Mouse (Mus musculus): ENCODE data around the gene Nol9. TPM values are rescaled to one million over a fixed set of nuclear protein-coding genes. Genes with fewer than 3 reads are reported as not detected.

The Nol9 gene
- polyA plus RNA-seq (2015; fragmentation: Nextera tagmentation; extraction: Ambion mirVana) = 8.0 and 8.5 TPM in 2 replicates

- no peaks in the 10 kb centered on the region for H3K27me3 ChIP-seq (ENCODE audit: insufficient read depth, low read length)
- peak; percentile 93 for ATAC-seq
- no peaks in the 10 kb centered on the region for H3K9me3 ChIP-seq (ENCODE audit: low read length)
- under 1% methylated on average over 46 of the region's 86 CpGs for WGBS (ENCODE audit: insufficient replicate concordance)
- peak; percentile 96 for DNase-seq
- H3K4me1 ChIP-seq (ENCODE audit: insufficient read depth) = peaks cover 11% of the 10 kb centered on the region
- peak within 1 kb of the TSS; percentile 100 for H3K4me2 ChIP-seq (ENCODE audit: low read depth, low read length)
- TF ChIP-seq CTCF (IDR thresholded peaks at IDR 0.05; ENCODE audit: low read depth) (peak; percentile 99), EP300 (IDR thresholded peaks at IDR 0.05; ENCODE audit: low read depth) (peak; percentile 73; the same call in 1 of the 2 replicates)
- peak within 1 kb of the TSS; percentile 91 for H3K4me3 ChIP-seq (ENCODE audit: low read depth, low read length)
- H3K9ac ChIP-seq (replicated peaks) = peak within 1 kb of the TSS; percentile 90
- peak within 1 kb of the TSS; percentile 52 for H3K27ac ChIP-seq (ENCODE audit: low read depth)
- peaks cover 31% of the 10 kb centered on the region for H3K36me3 ChIP-seq (replicated peaks; ENCODE audit: insufficient read depth, low read length)
Observed at GRCm38 (mm10) chr4:152038985-152039830, at the start of gene Nol9. TSS of gene Nol9 (plus strand) at chr4:152039321.

- Histone ChIP-seq H3K27me3 (ENCODE audit: insufficient read depth, low read length) (peaks cover 5% of the 10 kb centered on the region), H3K9me3 (ENCODE audit: low read length) (no peaks in the 10 kb centered on the region), H3K9ac (replicated peaks) (no peak overlapping the region), H3K4me3 (ENCODE audit: low read depth, low read length) (no peak overlapping the region), H3K4me1 (ENCODE audit: insufficient read depth) (peaks cover 23% of the 10 kb centered on the region), H3K36me3 (replicated peaks; ENCODE audit: insufficient read depth, low read length) (peaks cover 14% of the 10 kb centered on the region), H3K4me2 (ENCODE audit: low read depth, low read length) (no peak overlapping the region), H3K27ac (ENCODE audit: low read depth) (no peak overlapping the region)
- ATAC-seq (no peak), DNase-seq (no peak)
- WGBS (ENCODE audit: insufficient replicate concordance) = 87% methylated on average over 9 of the region's 9 CpGs
- TF ChIP-seq CTCF (IDR thresholded peaks at IDR 0.05; ENCODE audit: low read depth) (no peak), EP300 (IDR thresholded peaks at IDR 0.05; ENCODE audit: low read depth) (no peak)
Observed at GRCm38 (mm10) chr4:151992091-151992490, 47.0 kb upstream of the Nol9 start.

- H3K27me3 ChIP-seq (ENCODE audit: insufficient read depth, low read length) = peaks cover 5% of the 10 kb centered on the region
- no peak overlapping the region for H3K27ac ChIP-seq (ENCODE audit: low read depth)
- no peak overlapping the region for H3K4me2 ChIP-seq (ENCODE audit: low read depth, low read length)
- no peaks in the 10 kb centered on the region for H3K9me3 ChIP-seq (ENCODE audit: low read length)
- DNase-seq = no peak
- H3K36me3 ChIP-seq (replicated peaks; ENCODE audit: insufficient read depth, low read length) = peaks cover 14% of the 10 kb centered on the region
- TF ChIP-seq CTCF (IDR thresholded peaks at IDR 0.05; ENCODE audit: low read depth) (no peak), EP300 (IDR thresholded peaks at IDR 0.05; ENCODE audit: low read depth) (no peak)
- no peak overlapping the region for H3K4me3 ChIP-seq (ENCODE audit: low read depth, low read length)
- ATAC-seq = no peak
- no peak overlapping the region for H3K9ac ChIP-seq (replicated peaks)
- peaks cover 27% of the 10 kb centered on the region for H3K4me1 ChIP-seq (ENCODE audit: insufficient read depth)
- 70% methylated on average over 6 of the region's 6 CpGs for WGBS (ENCODE audit: insufficient replicate concordance)
Observed at GRCm38 (mm10) chr4:151993035-151993434, 46.1 kb upstream of the Nol9 start.

- Histone ChIP-seq H3K9me3 (ENCODE audit: low read length) (no peaks in the 10 kb centered on the region), H3K4me1 (ENCODE audit: insufficient read depth) (peaks cover 17% of the 10 kb centered on the region), H3K4me3 (ENCODE audit: low read depth, low read length) (peak overlapping the region; percentile 97), H3K27ac (ENCODE audit: low read depth) (peak overlapping the region; percentile 78; the same call in 1 of the 2 replicates), H3K27me3 (ENCODE audit: insufficient read depth, low read length) (peaks cover 5% of the 10 kb centered on the region), H3K9ac (replicated peaks) (peak overlapping the region; percentile 95), H3K4me2 (ENCODE audit: low read depth, low read length) (peak overlapping the region; percentile 100), H3K36me3 (replicated peaks; ENCODE audit: insufficient read depth, low read length) (peaks cover 14% of the 10 kb centered on the region)
- ATAC-seq (no peak), DNase-seq (peak; percentile 60)
- TF ChIP-seq CTCF (IDR thresholded peaks at IDR 0.05; ENCODE audit: low read depth) = no peak
- peak; percentile 80 for TF ChIP-seq EP300 (IDR thresholded peaks at IDR 0.05; ENCODE audit: low read depth)
- 5% methylated on average over 55 of the region's 61 CpGs for WGBS (ENCODE audit: insufficient replicate concordance)
Observed at GRCm38 (mm10) chr4:151994228-151995171, 44.6 kb upstream of the Nol9 start.

GRCm38 (mm10) chr4:151995371-151996172, 43.5 kb upstream of the Nol9 start:
- ATAC-seq (peak; percentile 2), DNase-seq (no peak)
- H3K4me3 ChIP-seq (ENCODE audit: low read depth, low read length) = peak overlapping the region; percentile 97
- peaks cover 5% of the 10 kb centered on the region for H3K27me3 ChIP-seq (ENCODE audit: insufficient read depth, low read length)
- WGBS (ENCODE audit: insufficient replicate concordance) = 2% methylated on average over 47 of the region's 111 CpGs
- no peaks in the 10 kb centered on the region for H3K9me3 ChIP-seq (ENCODE audit: low read length)
- H3K36me3 ChIP-seq (replicated peaks; ENCODE audit: insufficient read depth, low read length) = peaks cover 14% of the 10 kb centered on the region
- H3K9ac ChIP-seq (replicated peaks) = peak overlapping the region; percentile 95
- TF ChIP-seq CTCF (IDR thresholded peaks at IDR 0.05; ENCODE audit: low read depth) (no peak), EP300 (IDR thresholded peaks at IDR 0.05; ENCODE audit: low read depth) (no peak)
- peak overlapping the region; percentile 78 for H3K27ac ChIP-seq (ENCODE audit: low read depth)
- H3K4me1 ChIP-seq (ENCODE audit: insufficient read depth) = peaks cover 17% of the 10 kb centered on the region
- peak overlapping the region; percentile 100 for H3K4me2 ChIP-seq (ENCODE audit: low read depth, low read length)
